ENCODE assay signal across 12 mouse cellular contexts in the genomic region with DNA sequence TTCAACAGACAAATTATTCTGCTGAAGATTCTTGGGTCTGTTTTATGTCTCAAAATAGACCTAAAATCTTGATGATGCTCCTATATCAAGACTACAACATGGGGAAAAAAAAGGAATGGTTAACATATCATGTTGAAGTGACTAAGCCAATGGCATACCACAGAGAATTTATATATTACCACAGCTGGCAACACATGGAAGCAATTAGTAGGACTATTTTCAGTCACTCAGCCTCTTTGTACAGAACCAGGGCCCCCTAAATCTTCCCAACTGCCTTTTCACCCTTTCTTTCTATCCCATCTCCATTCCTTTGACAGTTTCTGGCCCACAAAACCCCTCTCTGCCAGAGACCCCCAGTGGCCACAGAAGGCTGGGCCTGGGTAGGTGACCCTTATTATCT.
"Had no signal": no experiment of that assay in that cellular context is flagged by ENCODE, and none has a peak within 500 bp of the region (broad histone marks: within the 10 kb centered on the region; RNA-seq: fewer than 3 reads in every experiment).

No protein-coding gene starts in this region.

- H3K27ac ChIP-seq: layer of hippocampus, adult 2 months; limb, embryonic 15.5 days; liver, embryonic 12.5 days; macrophage; midbrain, embryonic 12.5 days; stomach, postnatal 0 days had no signal

- DNase-seq: kidney, postnatal 10 days; kidney, postnatal 4 days; lung, embryonic 14.5 days; lung, postnatal 10 days had no signal

- H3K4me2 ChIP-seq: limb, embryonic 15.5 days; liver, embryonic 12.5 days; lung, embryonic 14.5 days; midbrain, embryonic 12.5 days had no signal

- H3K36me3 ChIP-seq: limb, embryonic 15.5 days; liver, embryonic 12.5 days; midbrain, embryonic 12.5 days had no signal

- ATAC-seq: liver, embryonic 12.5 days; midbrain, embryonic 16.5 days had no signal

- H3K9ac ChIP-seq: limb, embryonic 15.5 days; liver, embryonic 12.5 days; lung, embryonic 14.5 days; midbrain, embryonic 12.5 days had no signal

- H3K9me3 ChIP-seq: limb, embryonic 15.5 days; liver, embryonic 12.5 days; megakaryocyte, embryonic 14.5 days; midbrain, embryonic 12.5 days had no signal

- H3K27me3 ChIP-seq: limb, embryonic 15.5 days; liver, embryonic 12.5 days; megakaryocyte, embryonic 14.5 days; midbrain, embryonic 12.5 days had no signal

- H3K4me1 ChIP-seq: limb, embryonic 15.5 days; liver, embryonic 12.5 days; megakaryocyte, embryonic 14.5 days; midbrain, embryonic 12.5 days had no signal

- H3K4me3 ChIP-seq: layer of hippocampus, adult 2 months; limb, embryonic 15.5 days; liver, embryonic 12.5 days; megakaryocyte, embryonic 14.5 days; midbrain, embryonic 12.5 days had no signal
